Mouse (Mus musculus) layer of hippocampus, postnatal 10 days (tissue): Measurements from ENCODE around the gene Pbx3. TPM values are rescaled to one million over a fixed set of nuclear protein-coding genes. Genes with fewer than 3 reads are reported as not detected.

Experiments used
- DNase-seq, 2 experiments: peaks; one replicate each; pipeline ENCODE4 v3.0.0; 2021; ENCODE audit warnings: low spot score in 2 of 2
- total RNA-seq, 2 experiments: library from RNA; stranded (reverse); gene quantifications; 2 replicates each; pipeline ENCODE4 v1.2.3; 2021

Pbx3 gene
- total RNA-seq, 2 experiments from 2014 or later: 10.2 to 12.2 TPM

DNA sequence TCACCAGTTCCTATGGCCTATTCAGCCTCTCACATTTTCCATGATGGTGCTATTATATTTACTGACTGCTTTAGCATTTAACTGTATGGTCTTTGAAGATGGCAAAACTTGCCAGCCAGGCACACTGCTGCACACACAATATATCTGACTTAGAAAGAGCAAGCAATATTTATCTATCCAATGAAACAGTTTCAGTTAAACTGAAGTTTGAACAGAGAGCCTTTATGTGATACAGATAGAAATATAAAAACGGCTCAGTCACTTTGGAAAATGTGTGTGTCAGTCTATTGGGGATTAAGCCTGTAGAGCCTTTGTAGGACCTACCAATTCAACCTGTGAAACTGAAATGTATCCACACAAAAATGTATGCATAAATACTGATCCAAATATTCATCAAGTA lies 74.3 kb downstream of the Pbx3 start:
- no peak for DNase-seq

DNA sequence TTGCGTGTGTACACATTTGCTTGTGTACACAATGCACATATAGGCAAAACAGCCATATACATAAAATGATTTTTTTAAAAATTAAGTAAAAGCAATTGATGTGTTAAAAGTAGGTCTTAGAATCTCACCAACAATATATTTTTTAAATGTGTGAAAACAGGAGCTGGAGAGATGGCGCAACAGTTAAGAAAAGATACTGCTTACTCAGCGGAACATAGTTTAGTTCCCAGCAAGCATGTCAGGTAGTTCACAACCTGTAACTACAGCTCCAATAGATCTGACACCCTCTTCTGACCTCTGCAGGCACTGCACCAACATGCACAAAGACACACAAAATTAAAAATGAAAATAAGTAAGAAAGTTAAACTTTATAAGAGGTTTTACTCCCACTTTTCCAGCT lies 74.7 kb downstream of the Pbx3 start:
- DNase-seq: no peak

DNA sequence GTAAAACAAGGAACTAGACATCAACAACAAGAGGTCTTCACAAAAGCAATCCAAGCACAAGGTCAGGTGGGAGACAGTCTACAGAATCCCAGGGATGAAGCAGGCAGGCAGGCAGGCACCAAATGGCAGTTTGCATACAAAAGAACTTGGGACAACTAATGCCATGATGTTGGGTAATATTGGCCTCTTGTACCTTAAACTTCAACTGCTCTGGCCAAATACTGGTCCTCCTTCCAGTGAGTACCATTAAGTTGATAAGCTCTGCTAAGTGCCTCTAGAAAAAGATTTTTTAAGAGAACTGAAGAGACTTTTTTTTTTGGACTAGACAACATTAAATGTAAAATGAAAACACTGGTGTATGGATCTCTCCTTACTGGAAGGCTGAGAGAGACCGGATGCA lies 83.2 kb downstream of the Pbx3 start:
- DNase-seq: no peak

- no peak for DNase-seq
Observed at GRCm38 (mm10) chr2:34284239-34284638, 88.7 kb downstream of the Pbx3 start.

GRCm38 (mm10) chr2:34280996-34281395 lies 91.9 kb downstream of the Pbx3 start:
- no peak for DNase-seq

DNA sequence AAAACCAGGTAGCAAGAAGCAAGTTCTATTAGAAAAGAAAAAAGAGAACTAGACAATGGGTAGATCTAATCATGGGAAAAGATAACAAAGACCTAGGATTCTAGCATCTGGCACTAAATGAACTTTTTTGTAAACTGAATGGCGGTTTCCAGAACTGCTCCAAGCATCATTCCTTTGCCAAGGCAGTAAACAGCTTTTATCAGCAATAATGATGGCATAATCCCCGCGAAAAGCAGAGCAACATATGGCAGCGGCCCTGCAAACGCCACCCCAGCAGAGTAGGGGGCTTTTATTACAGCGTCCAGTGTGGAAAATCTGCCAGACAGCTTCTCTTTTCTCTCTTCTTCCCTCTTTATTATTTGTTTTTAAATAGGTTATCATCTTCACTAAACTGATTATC lies 93.2 kb downstream of the Pbx3 start:
- no peak for DNase-seq

DNA sequence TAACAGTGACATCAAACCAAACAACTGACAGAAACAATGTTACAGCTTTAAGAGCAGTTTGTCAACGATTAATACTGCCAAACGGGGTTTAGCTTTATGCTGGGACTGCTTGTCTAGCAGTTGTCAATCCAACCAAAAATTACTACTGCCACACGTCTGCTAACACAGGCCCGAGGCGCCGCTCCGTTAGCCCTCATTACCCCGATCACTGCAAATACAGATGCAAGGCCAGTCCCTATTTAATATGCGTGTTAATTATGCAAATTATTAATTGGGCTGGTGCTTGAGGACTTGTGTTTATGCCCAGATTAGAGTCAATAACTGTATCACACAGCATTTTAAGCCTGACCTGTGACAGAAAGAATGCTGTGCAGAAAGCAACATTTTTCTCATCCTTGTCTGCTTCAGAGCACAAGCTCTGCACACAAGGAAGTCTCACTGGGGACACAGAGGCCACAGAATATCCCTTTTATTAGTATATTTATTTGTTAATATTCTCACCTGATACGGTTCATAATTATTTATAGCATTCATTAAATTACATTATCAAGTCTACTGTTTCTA lies 97.2 kb downstream of the Pbx3 start:
- DNase-seq: no peak

DNA sequence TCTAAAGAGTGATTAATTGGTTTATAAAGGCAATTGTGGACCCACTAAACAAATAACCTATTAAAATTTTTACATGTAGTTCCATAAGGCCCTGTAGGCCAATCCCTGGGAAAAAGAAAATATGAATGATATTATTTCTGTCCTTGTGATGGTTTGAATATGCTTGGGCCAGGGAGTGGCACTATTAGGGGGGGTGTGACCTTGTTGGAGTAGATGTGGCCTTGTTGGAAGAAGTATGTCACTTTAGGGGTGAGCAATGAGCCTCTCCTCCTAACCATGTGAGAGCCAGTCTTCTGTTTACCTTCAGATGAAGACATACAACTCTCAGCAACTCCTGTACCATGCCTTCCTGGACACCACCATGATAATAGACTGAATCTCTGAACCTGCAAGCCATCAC lies 110.9 kb downstream of the Pbx3 start:
- no peak for DNase-seq

DNA sequence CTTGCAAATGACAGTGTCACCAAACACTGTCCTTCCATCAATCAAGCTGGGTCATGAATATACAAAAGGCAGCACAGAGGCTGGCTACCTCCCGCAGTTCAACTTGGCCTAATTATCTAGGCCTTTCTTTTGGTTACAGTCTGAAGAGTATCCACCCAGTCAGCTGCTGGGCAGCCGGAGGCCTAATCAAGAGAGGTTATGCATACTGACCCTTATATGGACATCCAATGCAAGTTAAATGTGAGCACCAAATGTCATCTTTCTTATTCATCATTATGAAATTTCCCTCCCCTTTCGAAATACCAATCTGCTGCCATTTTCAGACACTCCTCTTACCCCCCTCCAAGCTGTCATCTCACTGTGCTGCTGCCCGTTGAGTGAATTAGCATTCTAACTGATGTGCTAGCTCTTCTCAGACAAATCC lies 112.3 kb downstream of the Pbx3 start:
- no peak for DNase-seq

GRCm38 (mm10) chr2:34258256-34258655 lies 114.7 kb downstream of the Pbx3 start:
- no peak for DNase-seq

- no peak for DNase-seq
Observed at GRCm38 (mm10) chr2:34257611-34258010, 115.3 kb downstream of the Pbx3 start.

DNA sequence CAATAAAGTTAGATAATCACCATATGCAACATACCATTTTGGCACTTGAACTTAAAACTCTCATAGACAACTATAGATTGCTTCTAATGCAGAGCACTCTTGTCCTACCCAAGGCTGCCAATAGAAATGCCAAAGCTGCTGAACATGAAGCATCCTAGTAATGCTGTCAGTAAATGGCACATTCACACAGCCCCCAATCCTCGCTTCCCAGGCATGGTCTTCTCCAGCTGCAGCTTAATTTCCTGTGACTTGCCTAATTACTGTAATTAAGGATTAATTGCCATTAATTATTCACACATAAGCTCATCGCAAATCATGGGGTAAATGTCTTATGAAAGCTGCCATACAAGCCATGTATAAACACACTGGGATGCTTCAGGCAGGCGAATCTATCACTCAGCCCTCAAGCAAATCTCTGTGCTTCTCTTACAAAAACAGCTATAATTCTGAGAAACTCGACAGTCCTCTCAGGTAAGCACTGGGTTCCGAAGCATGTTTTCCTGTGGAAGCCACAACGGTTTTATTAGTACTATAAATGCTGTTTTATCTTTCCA lies 116.9 kb downstream of the Pbx3 start:
- DNase-seq: no peak

- DNase-seq: no peak
Observed at GRCm38 (mm10) chr2:34253627-34254026, 119.3 kb downstream of the Pbx3 start.

GRCm38 (mm10) chr2:34253111-34253510 lies 119.8 kb downstream of the Pbx3 start:
- no peak for DNase-seq

- no peak for DNase-seq
Observed at GRCm38 (mm10) chr2:34252286-34252685, 120.7 kb downstream of the Pbx3 start.

DNA sequence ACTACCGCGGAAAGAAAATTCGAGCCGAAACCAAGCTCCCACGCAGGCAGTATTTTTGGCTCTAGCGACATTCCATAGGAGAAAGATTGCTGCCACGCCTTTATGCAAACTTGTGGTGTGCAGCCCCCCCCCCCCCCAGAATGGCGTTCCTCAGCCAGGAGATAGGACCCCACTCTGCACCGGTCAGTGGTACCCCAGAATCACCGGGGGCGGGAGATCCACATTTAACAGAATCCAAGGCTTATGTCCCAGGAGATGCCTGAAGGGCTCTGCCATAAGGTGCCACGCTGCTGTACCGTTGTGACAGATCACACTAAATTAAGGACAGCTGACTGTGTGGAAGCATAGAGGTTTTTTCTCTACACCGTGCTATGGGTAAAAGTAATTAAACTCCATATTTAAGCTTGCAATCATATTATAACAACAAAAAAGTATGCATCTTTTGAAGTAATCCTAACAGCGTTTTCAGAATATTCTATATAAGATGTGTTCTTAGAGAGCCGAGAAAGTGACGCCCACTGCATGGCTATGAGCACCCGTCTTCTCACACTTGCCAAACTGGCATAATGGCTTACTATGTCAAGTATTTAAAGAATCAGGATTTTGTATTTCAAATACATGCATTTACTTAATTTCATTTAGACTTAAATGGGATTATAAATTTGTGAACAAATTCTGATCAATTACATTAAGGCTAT lies 122.8 kb downstream of the Pbx3 start:
- DNase-seq: no peak

GRCm38 (mm10) chr2:34249141-34249960 lies 123.6 kb downstream of the Pbx3 start:
- DNase-seq: peak; percentile 22 to 36

- no peak for DNase-seq
Observed at GRCm38 (mm10) chr2:34240885-34241284, 132.1 kb downstream of the Pbx3 start.

- no peak for DNase-seq
Observed at GRCm38 (mm10) chr2:34239315-34239858, 133.6 kb downstream of the Pbx3 start.

DNA sequence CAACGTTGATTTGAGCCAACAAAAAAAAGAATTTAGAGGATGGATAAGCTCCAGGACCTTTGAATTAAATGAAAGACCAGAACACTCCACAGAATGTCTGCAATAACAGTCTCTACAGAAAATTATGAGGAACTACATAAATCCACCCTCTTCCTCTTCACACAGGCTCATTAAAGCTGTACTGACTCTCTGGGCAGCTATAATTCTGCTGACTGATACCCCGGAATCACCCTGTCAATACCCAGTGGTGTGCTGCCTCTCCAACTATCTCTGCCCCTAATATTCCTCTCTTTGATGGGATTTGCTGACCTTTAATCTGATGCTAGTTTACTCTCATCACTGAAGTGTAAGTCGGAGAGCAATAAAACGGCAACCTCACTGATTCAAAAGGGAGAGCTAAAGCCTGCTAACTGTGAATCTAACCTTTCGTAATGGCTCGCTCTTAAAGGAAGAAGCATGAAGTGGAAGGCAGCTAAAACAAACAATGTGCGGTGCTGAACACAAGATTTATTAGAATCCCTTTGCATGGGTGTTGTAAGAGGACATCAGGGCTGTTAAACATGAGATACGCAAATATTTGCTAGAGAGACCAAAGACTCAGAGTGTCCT lies 137.4 kb downstream of the Pbx3 start:
- no peak for DNase-seq

- DNase-seq: no peak
Observed at GRCm38 (mm10) chr2:34234274-34234673, 138.7 kb downstream of the Pbx3 start.
